Mouse (Mus musculus): ENCODE results near the gene 2410004P03Rik. TPM values are rescaled to one million over a fixed set of nuclear protein-coding genes. Genes with fewer than 3 reads are reported as not detected.

2410004P03Rik gene
- polyA plus RNA-seq, 1 experiment from 2014 or later: 1.7 TPM

DNA sequence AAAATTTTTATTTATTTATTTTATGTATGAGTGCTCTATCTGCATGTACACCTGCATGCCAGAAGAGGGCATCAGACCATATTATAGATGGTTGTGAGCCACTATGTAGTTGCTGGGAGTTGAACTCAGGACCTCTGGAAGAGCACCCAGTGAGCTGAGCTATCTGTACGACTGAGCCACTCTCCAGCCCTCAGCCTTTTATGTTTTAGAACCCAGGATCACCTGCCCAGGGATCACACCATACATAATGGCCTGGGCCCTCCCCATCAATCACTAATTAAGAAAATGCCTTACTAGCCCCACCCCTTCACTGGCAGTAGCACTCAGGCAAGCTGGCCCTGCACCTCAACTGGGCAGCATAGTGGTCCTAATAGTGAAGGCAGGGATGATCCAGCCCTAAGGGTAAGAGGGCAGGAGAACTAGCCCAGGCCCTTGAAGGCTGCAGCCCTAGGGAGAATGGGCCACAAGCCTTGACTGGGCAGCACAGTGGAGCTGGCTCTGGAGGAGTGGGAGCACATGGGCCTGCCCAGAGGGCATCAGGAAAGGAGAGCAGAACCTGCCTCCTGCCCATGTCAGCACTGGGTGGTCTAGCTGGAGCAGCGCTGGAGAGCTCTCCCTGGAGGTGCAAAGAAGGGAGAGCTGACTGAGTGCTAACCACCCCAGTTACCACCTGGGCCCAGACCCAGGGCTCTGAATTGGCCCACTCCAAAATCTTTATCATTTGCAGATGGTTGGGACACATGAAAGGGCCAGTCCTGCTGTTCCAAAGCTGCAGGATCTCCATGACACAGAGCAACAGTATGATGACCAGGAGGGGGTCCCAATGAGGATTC, 756 bp upstream of the 2410004P03Rik start:
- H3K36me3 ChIP-seq (ENCODE audit: control insufficient read depth, insufficient read depth, low read length): no peaks in the 10 kb centered on the region
- H3K4me1 ChIP-seq (replicated peaks; ENCODE audit: control insufficient read depth, insufficient read depth, low read length): no peaks in the 10 kb centered on the region
- ATAC-seq (ENCODE audit: low FRiP score): peak; percentile 49; the same call in 1 of the 2 replicates

DNA sequence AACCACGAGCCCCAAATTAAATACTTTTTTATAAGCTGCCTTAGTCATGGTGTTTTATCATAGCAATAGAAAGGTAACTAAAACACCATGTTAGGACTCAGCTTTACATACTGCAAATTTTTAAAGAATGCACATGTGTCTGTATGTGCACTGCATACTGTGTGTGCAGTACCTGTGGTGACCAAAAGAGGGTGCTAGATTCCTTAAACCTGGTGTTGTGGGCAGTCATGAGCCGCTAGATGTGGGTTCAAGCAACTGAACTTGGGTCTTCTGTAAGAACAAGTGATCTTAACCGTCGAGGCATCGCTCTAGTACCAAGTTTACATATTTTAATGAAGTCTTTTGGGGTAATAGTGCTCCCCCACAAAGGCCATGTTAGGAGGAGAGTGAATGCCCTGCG, 2.1 kb downstream of the 2410004P03Rik start:
- WGBS: 89% methylated on average over 6 of the region's 6 CpGs
- H3K9me3 ChIP-seq (ENCODE audit: control insufficient read depth, low read length): no peaks in the 10 kb centered on the region
- no peak for ATAC-seq (ENCODE audit: low FRiP score)

More for the DNA sequence above, 756 bp upstream of the 2410004P03Rik start:
- Histone ChIP-seq H3K4me3 (ENCODE audit: low read depth, low read length) (no peak overlapping the region), H3K27me3 (ENCODE audit: control insufficient read depth, insufficient read depth, low read length) (no peaks in the 10 kb centered on the region), H3K27ac (ENCODE audit: low read depth, low read length) (no peak overlapping the region), H3K4me2 (replicated peaks; ENCODE audit: low read depth, low read length) (no peak overlapping the region; the same call in 1 of the 2 replicates), H3K9me3 (ENCODE audit: control insufficient read depth, low read length) (no peaks in the 10 kb centered on the region), H3K9ac (ENCODE audit: low read depth, low read length) (no peak overlapping the region)
- 78% methylated on average over 2 of the region's 2 CpGs for WGBS
- no peak for DNase-seq (ENCODE audit: low spot score)

DNA sequence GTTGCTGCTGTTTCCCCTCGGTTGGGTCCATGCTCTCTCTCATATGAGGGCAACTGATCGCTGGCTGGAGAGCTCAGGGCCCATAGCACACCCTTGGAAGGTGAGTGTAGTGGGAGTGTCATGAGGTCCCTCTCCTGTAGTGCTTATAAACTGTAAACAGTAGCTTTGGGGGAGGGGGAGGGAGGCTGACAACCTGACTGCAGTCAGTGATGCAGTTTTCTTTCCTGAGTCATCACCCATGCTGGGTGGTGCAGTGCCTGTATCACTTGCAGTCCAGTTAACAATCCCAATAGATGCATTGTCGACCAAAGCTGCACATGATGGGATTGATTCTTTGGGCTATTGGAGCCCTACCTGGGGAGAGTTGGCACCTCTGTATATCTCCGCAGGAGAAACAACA, 10.3 kb downstream of the 2410004P03Rik start:
- H3K27me3 ChIP-seq (ENCODE audit: control insufficient read depth, insufficient read depth, low read length): peaks cover 16% of the 10 kb centered on the region

More for the DNA sequence above, 2.1 kb downstream of the 2410004P03Rik start:
- Histone ChIP-seq H3K27ac (ENCODE audit: low read depth, low read length) (no peak overlapping the region), H3K4me2 (replicated peaks; ENCODE audit: low read depth, low read length) (no peak overlapping the region), H3K9ac (ENCODE audit: low read depth, low read length) (no peak overlapping the region), H3K27me3 (ENCODE audit: control insufficient read depth, insufficient read depth, low read length) (no peaks in the 10 kb centered on the region), H3K4me1 (replicated peaks; ENCODE audit: control insufficient read depth, insufficient read depth, low read length) (no peaks in the 10 kb centered on the region), H3K36me3 (ENCODE audit: control insufficient read depth, insufficient read depth, low read length) (no peaks in the 10 kb centered on the region), H3K4me3 (ENCODE audit: low read depth, low read length) (no peak overlapping the region)
- DNase-seq (ENCODE audit: low spot score): no peak

DNA sequence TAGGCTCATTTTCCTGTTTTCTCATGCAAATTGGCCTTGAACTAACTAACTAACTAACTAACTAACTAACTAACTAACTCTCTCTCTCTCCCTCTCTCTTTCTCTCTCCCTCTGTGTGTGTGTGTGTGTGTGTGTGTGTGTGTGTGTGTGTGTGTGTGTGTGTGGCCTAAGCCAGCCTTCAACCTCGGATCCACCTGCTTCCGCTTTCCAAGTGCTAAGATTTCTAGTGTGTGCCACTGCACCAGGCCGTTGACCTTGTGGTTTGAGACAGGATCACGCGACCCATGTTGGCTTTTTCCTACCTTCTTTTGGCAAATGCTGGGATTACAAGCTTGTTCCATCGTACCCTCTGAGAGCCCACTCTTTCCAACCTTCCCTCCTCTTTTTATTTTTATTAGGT, 10.9 kb downstream of the 2410004P03Rik start:
- Histone ChIP-seq H3K27ac (ENCODE audit: low read depth, low read length) (no peak overlapping the region), H3K4me3 (ENCODE audit: low read depth, low read length) (no peak overlapping the region), H3K4me2 (replicated peaks; ENCODE audit: low read depth, low read length) (no peak overlapping the region)

More for the DNA sequence above, 10.3 kb downstream of the 2410004P03Rik start:
- Histone ChIP-seq H3K9me3 (ENCODE audit: control insufficient read depth, low read length) (no peaks in the 10 kb centered on the region), H3K27ac (ENCODE audit: low read depth, low read length) (no peak overlapping the region), H3K4me1 (replicated peaks; ENCODE audit: control insufficient read depth, insufficient read depth, low read length) (0 out of 2 replicates have a peak, but pooled peaks cover 2% of the 10 kb centered on the region), H3K4me3 (ENCODE audit: low read depth, low read length) (no peak overlapping the region), H3K4me2 (replicated peaks; ENCODE audit: low read depth, low read length) (no peak overlapping the region), H3K36me3 (ENCODE audit: control insufficient read depth, insufficient read depth, low read length) (no peaks in the 10 kb centered on the region), H3K9ac (ENCODE audit: low read depth, low read length) (no peak overlapping the region)
- ATAC-seq (ENCODE audit: low FRiP score) (no peak), DNase-seq (ENCODE audit: low spot score) (no peak)
- WGBS: 47% methylated on average over 4 of the region's 4 CpGs

DNA sequence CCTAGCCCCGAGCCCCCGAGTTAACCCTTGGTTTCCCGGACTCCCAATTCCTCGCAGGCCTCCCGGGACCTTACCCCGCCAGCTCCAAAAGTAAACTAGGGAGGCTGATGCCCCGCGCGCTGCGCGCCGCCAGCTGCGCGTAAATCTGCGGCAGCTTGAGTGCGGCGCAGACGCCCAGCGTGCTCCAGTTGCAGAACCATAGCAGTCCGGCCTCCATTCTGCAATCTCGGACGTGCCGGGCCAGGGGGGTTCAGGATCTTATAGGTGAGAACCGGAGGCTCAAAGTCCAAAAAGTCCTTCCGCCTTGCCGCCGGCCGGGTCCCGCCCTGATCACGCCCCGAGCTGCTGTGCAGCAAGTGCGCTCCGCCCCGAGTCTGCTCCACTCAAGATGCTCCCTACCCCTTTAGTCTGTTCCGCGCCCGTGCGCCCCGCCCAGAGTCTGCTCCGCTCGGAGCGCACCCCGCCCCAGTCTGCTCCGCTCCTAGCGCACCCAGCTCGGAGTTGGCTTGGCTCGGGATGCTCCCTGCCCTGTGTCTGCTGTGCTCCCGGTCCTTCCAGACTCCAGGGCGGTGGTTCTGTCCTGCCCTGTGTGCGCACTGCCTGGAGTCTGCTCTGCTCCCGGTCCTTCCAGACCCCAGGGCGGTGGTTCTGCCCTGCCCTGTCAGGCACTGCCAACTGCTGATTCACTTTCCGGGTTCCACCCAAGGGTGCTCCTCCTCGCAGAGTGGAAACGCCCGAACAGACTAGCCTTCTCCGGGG, 11.6 kb downstream of the 2410004P03Rik start, which contains the start of gene Pqlc3:
TSS of gene Pqlc3 (minus strand) at position 670 of the 759 bp plus-strand sequence.
- peak within 1 kb of the TSS; percentile 48 for H3K4me3 ChIP-seq (ENCODE audit: low read depth, low read length)
- peak within 1 kb of the TSS; percentile 87 for H3K4me2 ChIP-seq (replicated peaks; ENCODE audit: low read depth, low read length)
- ATAC-seq (ENCODE audit: low FRiP score): peak; percentile 85
- no peaks in the 10 kb centered on the region for H3K9me3 ChIP-seq (ENCODE audit: control insufficient read depth, low read length)
- peak; percentile 71 for DNase-seq (ENCODE audit: low spot score)
- peak within 1 kb of the TSS; percentile 11; the same call in 1 of the 2 replicates for H3K9ac ChIP-seq (ENCODE audit: low read depth, low read length)
- no peak within 1 kb of the TSS for H3K27ac ChIP-seq (ENCODE audit: low read depth, low read length)
- WGBS: under 1% methylated on average over 57 of the region's 57 CpGs
- H3K27me3 ChIP-seq (ENCODE audit: control insufficient read depth, insufficient read depth, low read length): peaks cover 16% of the 10 kb centered on the region
- 0 out of 2 replicates have a peak, but pooled peaks cover 2% of the 10 kb centered on the region for H3K4me1 ChIP-seq (replicated peaks; ENCODE audit: control insufficient read depth, insufficient read depth, low read length)
- no peaks in the 10 kb centered on the region for H3K36me3 ChIP-seq (ENCODE audit: control insufficient read depth, insufficient read depth, low read length)

More for the DNA sequence above, 10.9 kb downstream of the 2410004P03Rik start:
- Histone ChIP-seq H3K9ac (ENCODE audit: low read depth, low read length) (no peak overlapping the region), H3K36me3 (ENCODE audit: control insufficient read depth, insufficient read depth, low read length) (no peaks in the 10 kb centered on the region), H3K9me3 (ENCODE audit: control insufficient read depth, low read length) (no peaks in the 10 kb centered on the region), H3K27me3 (ENCODE audit: control insufficient read depth, insufficient read depth, low read length) (peaks cover 16% of the 10 kb centered on the region), H3K4me1 (replicated peaks; ENCODE audit: control insufficient read depth, insufficient read depth, low read length) (0 out of 2 replicates have a peak, but pooled peaks cover 2% of the 10 kb centered on the region)
- DNase-seq (ENCODE audit: low spot score): no peak
- no peak for ATAC-seq (ENCODE audit: low FRiP score)
- WGBS: 56% methylated on average over 6 of the region's 6 CpGs

DNA sequence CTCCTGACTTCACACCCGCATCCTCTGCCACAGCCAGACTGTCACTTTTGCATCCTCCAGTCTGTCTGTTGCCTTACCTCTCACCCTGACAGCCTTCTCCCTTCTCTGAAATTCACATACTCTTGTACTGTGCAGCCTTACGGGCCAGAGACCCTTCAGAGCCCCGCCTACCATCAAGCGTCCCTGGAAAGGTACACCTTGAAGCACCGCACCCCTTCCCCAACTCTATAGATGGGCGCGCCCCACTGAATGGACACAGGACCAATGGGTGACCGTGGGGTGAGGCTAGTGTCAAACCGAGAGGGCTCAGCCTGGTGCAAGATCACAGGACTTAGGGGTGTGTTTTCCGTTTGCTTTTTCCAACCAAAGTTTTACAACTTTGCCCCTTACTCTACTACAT, 12.4 kb downstream of the 2410004P03Rik start:
- Histone ChIP-seq H3K4me1 (replicated peaks; ENCODE audit: control insufficient read depth, insufficient read depth, low read length) (0 out of 2 replicates have a peak, but pooled peaks cover 2% of the 10 kb centered on the region), H3K4me3 (ENCODE audit: low read depth, low read length) (peak overlapping the region; percentile 48), H3K9ac (ENCODE audit: low read depth, low read length) (no peak overlapping the region), H3K36me3 (ENCODE audit: control insufficient read depth, insufficient read depth, low read length) (no peaks in the 10 kb centered on the region), H3K27ac (ENCODE audit: low read depth, low read length) (no peak overlapping the region), H3K27me3 (ENCODE audit: control insufficient read depth, insufficient read depth, low read length) (peaks cover 16% of the 10 kb centered on the region), H3K4me2 (replicated peaks; ENCODE audit: low read depth, low read length) (peak overlapping the region; percentile 87), H3K9me3 (ENCODE audit: control insufficient read depth, low read length) (no peaks in the 10 kb centered on the region)
- 9% methylated on average over 10 of the region's 10 CpGs for WGBS
- DNase-seq (ENCODE audit: low spot score) (peak; percentile 20), ATAC-seq (ENCODE audit: low FRiP score) (peak; percentile 33; the same call in 1 of the 2 replicates)

DNA sequence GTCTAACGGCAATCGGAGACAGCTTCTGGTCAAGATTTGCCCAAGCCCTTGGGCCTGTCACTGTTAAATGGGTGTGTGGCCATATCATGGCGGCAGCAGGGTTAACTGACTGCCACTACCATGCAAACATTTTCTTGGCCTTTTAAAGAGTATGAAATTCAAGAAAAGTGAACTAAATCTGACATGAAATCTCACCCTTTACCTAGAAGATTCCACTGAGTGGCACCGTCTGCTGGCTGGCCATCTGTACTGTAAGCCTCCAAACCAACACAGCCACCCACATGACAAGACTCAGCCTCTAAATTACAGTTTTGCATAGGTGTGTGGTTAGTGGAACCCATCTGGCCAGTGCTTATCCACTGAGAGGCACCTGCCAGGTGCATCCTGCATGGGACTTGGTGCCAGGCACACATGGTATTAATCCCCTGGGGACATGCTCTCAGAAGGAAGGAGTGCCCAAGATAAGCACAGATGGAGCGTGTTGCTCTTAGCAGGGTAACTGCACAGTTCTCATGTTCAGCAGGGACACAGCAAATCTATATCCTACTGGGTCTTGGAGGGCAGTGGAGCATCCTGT, 14.6 kb downstream of the 2410004P03Rik start:
- no peak overlapping the region for H3K4me2 ChIP-seq (replicated peaks; ENCODE audit: low read depth, low read length)
- no peak overlapping the region for H3K9ac ChIP-seq (ENCODE audit: low read depth, low read length)
- H3K4me1 ChIP-seq (replicated peaks; ENCODE audit: control insufficient read depth, insufficient read depth, low read length): 0 out of 2 replicates have a peak, but pooled peaks cover 2% of the 10 kb centered on the region
- DNase-seq (ENCODE audit: low spot score) (no peak), ATAC-seq (ENCODE audit: low FRiP score) (no peak)
- no peaks in the 10 kb centered on the region for H3K9me3 ChIP-seq (ENCODE audit: control insufficient read depth, low read length)
- peaks cover 16% of the 10 kb centered on the region for H3K27me3 ChIP-seq (ENCODE audit: control insufficient read depth, insufficient read depth, low read length)
- WGBS: 91% methylated on average over 5 of the region's 5 CpGs
- H3K27ac ChIP-seq (ENCODE audit: low read depth, low read length): no peak overlapping the region
- H3K36me3 ChIP-seq (ENCODE audit: control insufficient read depth, insufficient read depth, low read length): no peaks in the 10 kb centered on the region
- H3K4me3 ChIP-seq (ENCODE audit: low read depth, low read length): no peak overlapping the region

DNA sequence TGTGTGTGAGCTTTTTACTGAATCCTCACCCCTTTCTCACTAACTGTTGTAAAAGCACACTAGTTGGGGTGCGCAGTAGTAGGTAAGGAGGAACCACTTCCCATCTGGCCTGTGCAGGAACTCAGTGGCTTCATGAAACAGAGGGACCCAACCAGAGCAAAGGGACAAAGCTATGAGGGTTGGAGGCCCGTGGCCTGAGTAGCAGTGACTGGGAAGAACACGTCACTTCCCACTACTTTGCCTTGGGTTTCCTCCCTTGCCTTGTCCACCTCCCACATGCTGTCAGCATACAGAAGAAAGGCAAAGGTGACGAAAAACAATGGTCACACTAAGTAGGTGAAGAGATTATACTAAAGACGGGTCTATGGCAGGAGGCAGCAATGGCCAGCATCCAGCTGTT, 15.2 kb downstream of the 2410004P03Rik start:
- no peak for DNase-seq (ENCODE audit: low spot score)
- ATAC-seq (ENCODE audit: low FRiP score): no peak
- Histone ChIP-seq H3K27ac (ENCODE audit: low read depth, low read length) (no peak overlapping the region), H3K4me1 (replicated peaks; ENCODE audit: control insufficient read depth, insufficient read depth, low read length) (0 out of 2 replicates have a peak, but pooled peaks cover 2% of the 10 kb centered on the region), H3K4me2 (replicated peaks; ENCODE audit: low read depth, low read length) (no peak overlapping the region), H3K9me3 (ENCODE audit: control insufficient read depth, low read length) (no peaks in the 10 kb centered on the region), H3K4me3 (ENCODE audit: low read depth, low read length) (no peak overlapping the region), H3K9ac (ENCODE audit: low read depth, low read length) (no peak overlapping the region), H3K27me3 (ENCODE audit: control insufficient read depth, insufficient read depth, low read length) (peaks cover 15% of the 10 kb centered on the region), H3K36me3 (ENCODE audit: control insufficient read depth, insufficient read depth, low read length) (no peaks in the 10 kb centered on the region)
- 90% methylated on average over 5 of the region's 5 CpGs for WGBS
